Mouse (Mus musculus) limb, embryonic 10.5 days (tissue): Measurements from ENCODE around the gene Hist1h2af. TPM values are rescaled to one million over a fixed set of nuclear protein-coding genes. Genes with fewer than 3 reads are reported as not detected.
A peak's percentile ranks its signal among the peaks of the same experiment; 100 is the strongest.
"Not testable (repeated sequence)": the region's sequence is repeated elsewhere in the genome, so short reads cannot be mapped to it uniquely, and the experiment has no call there.

Experiments
- DNase-seq: peaks from one replicate; pipeline ENCODE4 v3.0.0-alpha.2; 2017; ENCODE audit warnings: low spot score
- H3K27ac ChIP-seq: fragments of 300-500 bp; sonication (generic); 2 replicates; pipeline ENCODE4 v1.5.1; 2016; ENCODE audit warnings: mild to moderate bottlenecking
- H3K27me3 ChIP-seq: fragments of 300-500 bp; sonication (generic); 2 replicates; pipeline ENCODE4 v1.6.1; 2016; ENCODE audit warnings: low read depth, mild to moderate bottlenecking; ENCODE audit not compliant: poor library complexity, severe bottlenecking
- H3K36me3 ChIP-seq: fragments of 300-500 bp; sonication (generic); 2 replicates; pipeline ENCODE4 v1.6.1; 2016; ENCODE audit warnings: mild to moderate bottlenecking, moderate library complexity
- H3K4me1 ChIP-seq: fragments of 300-500 bp; sonication (generic); 2 replicates; pipeline ENCODE4 v1.6.1; 2016
- H3K4me3 ChIP-seq: fragments of 300-500 bp; sonication (generic); 2 replicates; pipeline ENCODE4 v1.5.1; 2016; ENCODE audit warnings: mild to moderate bottlenecking, moderate library complexity
- H3K9me3 ChIP-seq: fragments of 300-500 bp; sonication (generic); replicated peaks from 2 replicates; pipeline ENCODE4 v1.6.1; 2016; ENCODE audit warnings: mild to moderate bottlenecking
- whole genome bisulfite sequencing: fragments of 180-500 bp; shearing (Covaris S2); methylation state at CpG from one replicate; pipeline ENCODE4 v1.1.7; 2016; 5-methylcytosine and 5-hydroxymethylcytosine counted together
- polyA plus RNA-seq: library from polyadenylated mRNA; unstranded; fragments of >200 nt; fragmentation: Nextera tagmentation; extraction: Ambion mirVana; gene quantifications from 2 replicates; pipeline ENCODE4 v1.2.1, GENCODE M21; 2016

Hist1h2af gene
- 8.0 and 11.7 TPM in 2 replicates for polyA plus RNA-seq

GRCm38 (mm10) chr13:23533560-23534367 lies at the start of gene Hist1h2af:
TSS of gene Hist1h2af (plus strand) at chr13:23533906.
- peaks cover 42% of the 10 kb centered on the region for H3K4me1 ChIP-seq
- peak within 1 kb of the TSS; percentile 97 for H3K27ac ChIP-seq
- peak within 1 kb of the TSS; percentile 63 for H3K4me3 ChIP-seq
- not testable (repeated sequence) for H3K9me3 ChIP-seq, H3K36me3 ChIP-seq, H3K27me3 ChIP-seq
- WGBS, result under 1% methylated on average over 31 of the region's 53 CpGs
- DNase-seq, result peak; percentile 75

GRCm38 (mm10) chr13:23485271-23485670 lies 48.4 kb upstream of the Hist1h2af start:
- no peaks in the 10 kb centered on the region for H3K27me3 ChIP-seq
- no peaks in the 10 kb centered on the region for H3K9me3 ChIP-seq
- no peaks in the 10 kb centered on the region for H3K36me3 ChIP-seq
- no peak for DNase-seq
- peaks cover 31% of the 10 kb centered on the region for H3K4me1 ChIP-seq
- no peak overlapping the region for H3K27ac ChIP-seq
- 40% methylated on average over 5 of the region's 5 CpGs for WGBS
- H3K4me3 ChIP-seq, result 0 out of 2 replicates have a peak overlapping the region, but pooled peaks have one; percentile 6

- Histone ChIP-seq H3K4me1 (peaks cover 31% of the 10 kb centered on the region), H3K27ac (peak within 1 kb of the TSS; percentile 71), H3K9me3 (no peaks in the 10 kb centered on the region), H3K4me3 (peak within 1 kb of the TSS; percentile 53), H3K27me3 (0 out of 2 replicates have a peak, but pooled peaks cover 3% of the 10 kb centered on the region), H3K36me3 (no peaks in the 10 kb centered on the region)
- 6% methylated on average over 14 of the region's 14 CpGs for WGBS
- DNase-seq, result peak; percentile 63
Observed at GRCm38 (mm10) chr13:23488400-23489322, 45.0 kb upstream of the Hist1h2af start, which contains the start of gene Btn2a2. TSS of gene Btn2a2 (minus strand) at chr13:23488857.

- Histone ChIP-seq H3K27me3 (0 out of 2 replicates have a peak, but pooled peaks cover 3% of the 10 kb centered on the region), H3K36me3 (no peaks in the 10 kb centered on the region), H3K9me3 (no peaks in the 10 kb centered on the region), H3K4me3 (no peak overlapping the region), H3K27ac (no peak overlapping the region), H3K4me1 (peaks cover 23% of the 10 kb centered on the region)
- no peak for DNase-seq
- 65% methylated on average over 1 of the region's 1 CpGs for WGBS
Observed at GRCm38 (mm10) chr13:23490863-23491262, 42.8 kb upstream of the Hist1h2af start.

GRCm38 (mm10) chr13:23491263-23491662 lies 42.4 kb upstream of the Hist1h2af start:
- DNase-seq, result no peak
- Histone ChIP-seq H3K36me3 (no peaks in the 10 kb centered on the region), H3K4me3 (no peak overlapping the region), H3K27me3 (0 out of 2 replicates have a peak, but pooled peaks cover 3% of the 10 kb centered on the region), H3K9me3 (no peaks in the 10 kb centered on the region), H3K4me1 (peaks cover 19% of the 10 kb centered on the region), H3K27ac (no peak overlapping the region)
- WGBS, result 8% methylated on average over 1 of the region's 1 CpGs

GRCm38 (mm10) chr13:23491990-23492389 lies 41.7 kb upstream of the Hist1h2af start:
- peaks cover 15% of the 10 kb centered on the region for H3K4me1 ChIP-seq
- DNase-seq, result no peak
- WGBS, result 7% methylated on average over 14 of the region's 14 CpGs

GRCm38 (mm10) chr13:23495526-23495925 lies 38.2 kb upstream of the Hist1h2af start:
- no peaks in the 10 kb centered on the region for H3K36me3 ChIP-seq
- no peak overlapping the region for H3K27ac ChIP-seq
- peaks cover 27% of the 10 kb centered on the region for H3K4me1 ChIP-seq
- no peak for DNase-seq
- no peak overlapping the region for H3K4me3 ChIP-seq
- WGBS, result 78% methylated on average over 6 of the region's 6 CpGs
- H3K9me3 ChIP-seq, result no peaks in the 10 kb centered on the region
- 0 out of 2 replicates have a peak, but pooled peaks cover 3% of the 10 kb centered on the region for H3K27me3 ChIP-seq

More at GRCm38 (mm10) chr13:23491990-23492389, 41.7 kb upstream of the Hist1h2af start:
- Histone ChIP-seq H3K4me3 (peak overlapping the region; percentile 45), H3K27me3 (0 out of 2 replicates have a peak, but pooled peaks cover 3% of the 10 kb centered on the region), H3K9me3 (no peaks in the 10 kb centered on the region), H3K27ac (no peak overlapping the region), H3K36me3 (no peaks in the 10 kb centered on the region)

GRCm38 (mm10) chr13:23497656-23498321 lies 35.9 kb upstream of the Hist1h2af start:
- H3K36me3 ChIP-seq, result no peaks in the 10 kb centered on the region
- H3K27ac ChIP-seq, result peak overlapping the region; percentile 79; the same call in 1 of the 2 replicates
- DNase-seq, result peak; percentile 69
- H3K9me3 ChIP-seq, result no peaks in the 10 kb centered on the region
- WGBS, result under 1% methylated on average over 19 of the region's 19 CpGs
- peaks cover 39% of the 10 kb centered on the region for H3K4me1 ChIP-seq
- 0 out of 2 replicates have a peak, but pooled peaks cover 1% of the 10 kb centered on the region for H3K27me3 ChIP-seq
- H3K4me3 ChIP-seq, result peak overlapping the region; percentile 52

GRCm38 (mm10) chr13:23498653-23499052 lies 35.1 kb upstream of the Hist1h2af start:
- H3K27me3 ChIP-seq, result no peaks in the 10 kb centered on the region
- WGBS, result under 1% methylated on average over 10 of the region's 10 CpGs
- no peaks in the 10 kb centered on the region for H3K36me3 ChIP-seq
- DNase-seq, result peak; percentile 76
- H3K4me3 ChIP-seq, result peak overlapping the region; percentile 52
- peak overlapping the region; percentile 79 for H3K27ac ChIP-seq
- peaks cover 39% of the 10 kb centered on the region for H3K4me1 ChIP-seq
- H3K9me3 ChIP-seq, result no peaks in the 10 kb centered on the region

- WGBS, result 2% methylated on average over 7 of the region's 7 CpGs
- Histone ChIP-seq H3K4me3 (no peak overlapping the region), H3K27ac (no peak overlapping the region), H3K36me3 (no peaks in the 10 kb centered on the region), H3K27me3 (no peaks in the 10 kb centered on the region), H3K9me3 (no peaks in the 10 kb centered on the region), H3K4me1 (peaks cover 45% of the 10 kb centered on the region)
- DNase-seq, result no peak
Observed at GRCm38 (mm10) chr13:23499943-23500342, 33.8 kb upstream of the Hist1h2af start.

- Histone ChIP-seq H3K4me1 (peaks cover 52% of the 10 kb centered on the region), H3K4me3 (peak overlapping the region; percentile 44), H3K9me3 (no peaks in the 10 kb centered on the region), H3K27ac (no peak overlapping the region), H3K36me3 (no peaks in the 10 kb centered on the region), H3K27me3 (no peaks in the 10 kb centered on the region)
- under 1% methylated on average over 17 of the region's 17 CpGs for WGBS
- peak; percentile 84 for DNase-seq
Observed at GRCm38 (mm10) chr13:23500424-23501200, 33.1 kb upstream of the Hist1h2af start.
